Mouse (Mus musculus): ENCODE data around the gene Gsto2. TPM values are rescaled to one million over a fixed set of nuclear protein-coding genes. Genes with fewer than 3 reads are reported as not detected.
"Not testable (repeated sequence)": the region's sequence is repeated elsewhere in the genome, so short reads cannot be mapped to it uniquely, and the experiment has no call there.

Gsto2 gene
- under 1 TPM in 1 of 2 experiments, not detected in 1; 0.95 TPM for polyA plus RNA-seq (2017; shearing (Covaris generic))

- ATAC-seq, result peak; percentile 99
Measured at GRCm38 (mm10) chr19:47865353-47865947, at the start of gene Gsto2. Gene Gsto2, plus strand, starts transcription at chr19:47865534.

DNA sequence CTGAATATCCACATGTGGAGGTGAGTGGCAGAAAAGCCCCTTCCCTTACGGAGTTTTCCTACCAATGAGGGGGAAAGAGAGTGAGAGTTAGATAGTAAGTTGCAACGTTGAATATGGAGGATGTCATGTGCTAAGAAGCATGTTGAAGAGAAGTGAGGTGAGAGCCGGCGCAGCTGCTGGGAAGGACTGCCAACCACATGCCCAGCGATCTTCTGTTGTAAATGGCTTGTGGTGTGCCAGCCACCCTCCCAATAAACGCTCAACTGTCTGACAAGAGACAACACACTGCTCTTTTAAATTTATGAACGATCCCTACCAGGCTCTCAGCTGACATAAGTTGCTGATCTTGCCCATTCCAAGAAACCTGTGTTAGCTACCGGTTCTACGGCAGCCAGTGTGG is 47.6 kb upstream of the Gsto2 start:
- no peak for ATAC-seq

- no peak for ATAC-seq
Measured at GRCm38 (mm10) chr19:47820832-47821493, 44.4 kb upstream of the Gsto2 start.

GRCm38 (mm10) chr19:47821494-47821872 is 43.9 kb upstream of the Gsto2 start:
- ATAC-seq, result no peak

GRCm38 (mm10) chr19:47822143-47822796 is 43.1 kb upstream of the Gsto2 start:
- no peak for ATAC-seq

- ATAC-seq, result no peak
Measured at GRCm38 (mm10) chr19:47824026-47824425, 41.3 kb upstream of the Gsto2 start.

GRCm38 (mm10) chr19:47829913-47830450 is 35.4 kb upstream of the Gsto2 start:
- ATAC-seq, result no peak

GRCm38 (mm10) chr19:47831111-47831510 is 34.2 kb upstream of the Gsto2 start:
- no peak for ATAC-seq

- ATAC-seq, result no peak
Measured at GRCm38 (mm10) chr19:47832316-47832715, 33.0 kb upstream of the Gsto2 start.

- ATAC-seq, result no peak
Measured at GRCm38 (mm10) chr19:47834614-47835013, 30.7 kb upstream of the Gsto2 start.

- ATAC-seq, result no peak
Measured at GRCm38 (mm10) chr19:47835776-47836175, 29.6 kb upstream of the Gsto2 start.

DNA sequence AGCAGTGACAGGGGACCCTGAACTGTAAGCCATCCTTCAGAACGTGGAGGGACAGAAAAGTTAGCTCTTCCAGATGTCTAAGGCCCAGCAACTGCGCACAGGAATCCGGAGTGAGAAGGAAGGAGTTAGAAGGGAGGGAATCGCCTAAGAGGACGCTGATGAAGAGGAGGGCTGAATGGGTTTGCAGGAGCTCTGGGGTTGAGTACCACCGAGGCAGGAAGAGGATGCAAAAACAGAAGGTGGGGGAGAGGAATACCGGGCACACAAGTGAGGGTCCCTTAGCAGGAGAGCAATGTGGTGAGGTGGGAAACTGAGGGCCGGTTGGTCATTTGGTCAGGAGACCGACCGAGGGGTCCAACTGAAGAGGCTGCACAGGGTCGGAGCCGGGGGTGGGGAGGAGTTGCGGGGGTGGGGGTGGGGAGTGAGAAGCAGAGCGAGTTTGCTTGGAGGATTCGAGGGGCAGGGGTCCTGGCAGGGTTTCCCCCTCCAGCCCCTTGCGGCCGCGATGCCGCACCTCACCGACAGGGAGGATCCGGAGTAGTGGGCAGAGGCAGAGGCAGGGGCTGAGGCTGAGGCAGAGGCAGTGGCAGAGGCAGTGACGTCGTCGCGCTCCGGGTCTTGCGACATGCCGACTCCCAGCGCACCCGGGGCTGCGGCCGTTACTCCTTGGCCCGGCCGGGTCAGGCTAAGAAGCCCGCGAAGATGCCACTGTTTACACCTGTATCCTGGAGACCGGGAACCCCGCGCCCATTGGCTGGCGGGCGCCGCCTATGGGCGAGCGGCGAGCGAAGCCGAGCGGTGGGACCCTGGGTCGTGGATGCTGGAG is 28.4 kb upstream of the Gsto2 start:
- ATAC-seq, result peak; percentile 87

- ATAC-seq, result peak; percentile 67
Measured at GRCm38 (mm10) chr19:47837527-47837901, 27.8 kb upstream of the Gsto2 start.

GRCm38 (mm10) chr19:47841234-47841633 is 24.1 kb upstream of the Gsto2 start:
- ATAC-seq, result not testable (repeated sequence)

- no peak for ATAC-seq
Measured at GRCm38 (mm10) chr19:47849735-47850134, 15.6 kb upstream of the Gsto2 start.

GRCm38 (mm10) chr19:47852131-47852530 is 13.2 kb upstream of the Gsto2 start:
- not testable (repeated sequence) for ATAC-seq

DNA sequence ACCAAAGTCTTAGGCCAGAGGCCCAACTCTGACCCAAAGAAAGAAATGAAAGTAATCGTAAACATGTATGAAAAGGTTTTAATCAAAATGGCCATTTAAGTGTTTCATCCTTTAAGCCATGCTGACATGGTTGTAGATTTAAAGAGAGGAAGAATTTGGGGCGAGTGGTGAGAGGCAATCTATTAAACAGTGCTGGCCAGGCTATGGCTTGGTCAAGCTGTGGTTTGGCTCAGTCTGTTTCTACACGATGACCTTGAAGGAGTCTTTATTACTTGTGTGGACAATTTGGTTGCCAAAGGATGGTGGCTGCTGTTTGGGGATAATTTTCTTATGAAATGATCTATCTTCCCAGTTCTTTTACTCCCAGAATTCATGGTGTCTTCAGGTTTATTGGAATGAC is 12.3 kb upstream of the Gsto2 start:
- no peak for ATAC-seq

GRCm38 (mm10) chr19:47853951-47854795 is 11.2 kb upstream of the Gsto2 start:
- ATAC-seq, result peak; percentile 44

DNA sequence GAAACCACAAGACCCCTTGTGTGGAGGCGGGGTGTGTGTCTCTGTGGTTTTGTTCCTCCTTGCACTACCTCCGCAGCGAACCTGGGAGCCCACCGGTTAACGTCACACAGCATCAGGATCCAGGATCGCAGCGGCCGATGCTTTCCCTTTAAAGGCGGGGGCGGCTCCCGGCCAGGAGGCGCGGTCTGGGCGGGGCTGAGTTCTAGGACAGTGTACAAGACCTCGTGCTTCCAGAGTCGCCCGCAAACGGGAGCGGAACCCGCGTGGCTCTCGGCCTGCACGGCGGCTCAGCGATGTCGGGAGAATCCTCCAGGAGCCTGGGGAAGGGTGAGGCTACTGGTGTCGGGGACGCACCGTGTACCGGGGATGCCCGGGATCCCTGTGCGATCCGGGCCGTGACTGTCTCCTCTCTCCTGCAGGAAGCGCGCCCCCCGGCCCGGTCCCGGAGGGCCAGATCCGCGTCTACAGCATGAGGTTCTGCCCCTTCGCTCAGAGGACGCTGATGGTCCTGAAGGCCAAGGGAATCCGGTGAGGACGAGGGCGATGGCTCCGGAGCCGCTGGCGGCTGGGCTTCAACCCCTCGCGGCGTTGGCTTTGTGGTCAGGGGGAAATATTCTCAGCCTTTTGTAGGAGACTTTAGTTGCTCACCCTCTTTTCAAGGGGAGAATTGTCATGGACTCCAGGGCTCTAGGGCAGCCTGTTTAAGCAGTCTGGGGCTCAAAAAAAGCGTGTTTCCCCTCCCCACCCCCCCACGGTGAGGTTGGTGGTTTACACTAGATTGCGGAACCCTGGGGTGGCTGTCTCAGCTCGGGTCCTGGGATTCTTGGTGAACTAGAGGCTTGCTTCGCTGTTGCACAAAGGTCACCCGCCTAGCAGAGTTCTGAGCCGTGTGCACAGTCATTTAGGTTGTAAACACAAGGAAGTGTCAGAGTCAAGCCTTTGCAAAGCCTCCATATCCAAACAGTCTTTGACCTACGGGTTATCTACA is 10.2 kb upstream of the Gsto2 start, which contains the start of gene Gsto1:
Gene Gsto1 (plus strand): TSS at position 175 of the 988 bp plus-strand sequence.
- peak; percentile 85 for ATAC-seq
